Mouse (Mus musculus): ENCODE measurements at regions not wholly inside any gene's neighbourhood (a gene's known extent, or its start where the extent isn't known, plus 50 kb on each side); places are given as distances from the start of the nearest gene placed in this dataset.
A peak's percentile ranks its signal among the peaks of the same experiment; 100 is the strongest.

GRCm38 (mm10) chr3:148487949-148488348 lies 502.4 kb downstream of the Adgrl2 start:
- DNase-seq (ENCODE audit: extremely low spot score in 1 of 2, low spot score in 2 of 2), result no peak
- intact Hi-C loops (cut with DNase I), result no loop called here

GRCm38 (mm10) chr3:148475862-148476261 lies 514.5 kb downstream of the Adgrl2 start:
- intact Hi-C loops (cut with DNase I), result no loop called here
- no peak for DNase-seq (ENCODE audit: extremely low spot score in 1 of 2, low spot score in 2 of 2)

GRCm38 (mm10) chr3:148472943-148473444 lies 517.4 kb downstream of the Adgrl2 start:
- no peak for DNase-seq (ENCODE audit: extremely low spot score in 1 of 2, low spot score in 2 of 2)
- intact Hi-C loops (cut with DNase I), result no loop called here

GRCm38 (mm10) chr3:148465456-148465855 lies 524.9 kb downstream of the Adgrl2 start:
- intact Hi-C loops (cut with DNase I), result no loop called here
- no peak for DNase-seq (ENCODE audit: extremely low spot score in 1 of 2, low spot score in 2 of 2)

- DNase-seq (ENCODE audit: extremely low spot score in 1 of 2, low spot score in 2 of 2), result peak; percentile 16 to 27
- intact Hi-C loops (cut with DNase I), result no loop called here
Observed at GRCm38 (mm10) chr3:148462791-148463190, 527.6 kb downstream of the Adgrl2 start.

GRCm38 (mm10) chr3:148448888-148449287 lies 541.5 kb downstream of the Adgrl2 start:
- DNase-seq (ENCODE audit: extremely low spot score in 1 of 2, low spot score in 2 of 2), result no peak
- intact Hi-C loops (cut with DNase I), result no loop called here

GRCm38 (mm10) chr3:148448465-148448864 lies 541.9 kb downstream of the Adgrl2 start:
- no peak for DNase-seq (ENCODE audit: extremely low spot score in 1 of 2, low spot score in 2 of 2)
- intact Hi-C loops (cut with DNase I), result no loop called here

GRCm38 (mm10) chr3:148446845-148447244 lies 543.5 kb downstream of the Adgrl2 start:
- DNase-seq (ENCODE audit: extremely low spot score in 1 of 2, low spot score in 2 of 2), result no peak
- intact Hi-C loops (cut with DNase I), result no loop called here

GRCm38 (mm10) chr3:148443012-148443411 lies 547.3 kb downstream of the Adgrl2 start:
- DNase-seq (ENCODE audit: extremely low spot score in 1 of 2, low spot score in 2 of 2), result no peak
- intact Hi-C loops (cut with DNase I), result no loop called here

- intact Hi-C loops (cut with DNase I), result no loop called here
- no peak for DNase-seq (ENCODE audit: extremely low spot score in 1 of 2, low spot score in 2 of 2)
Observed at GRCm38 (mm10) chr3:148434033-148434432, 556.3 kb downstream of the Adgrl2 start.

GRCm38 (mm10) chr3:148429012-148429865 lies 561.1 kb downstream of the Adgrl2 start:
- DNase-seq (ENCODE audit: extremely low spot score in 1 of 2, low spot score in 2 of 2), result no peak
- intact Hi-C loops (cut with DNase I), result no loop called here

GRCm38 (mm10) chr3:148424089-148424488 lies 566.3 kb downstream of the Adgrl2 start:
- intact Hi-C loops (cut with DNase I), result no loop called here
- DNase-seq (ENCODE audit: extremely low spot score in 1 of 2, low spot score in 2 of 2), result no peak

- DNase-seq (ENCODE audit: extremely low spot score in 1 of 2, low spot score in 2 of 2), result no peak
- intact Hi-C loops (cut with DNase I), result no loop called here
Observed at GRCm38 (mm10) chr3:148423383-148423782, 567.0 kb downstream of the Adgrl2 start.

- intact Hi-C loops (cut with DNase I), result no loop called here
- DNase-seq (ENCODE audit: extremely low spot score in 1 of 2, low spot score in 2 of 2), result no peak
Observed at GRCm38 (mm10) chr3:148422720-148423119, 567.6 kb downstream of the Adgrl2 start.

GRCm38 (mm10) chr3:148422205-148422604 lies 568.1 kb downstream of the Adgrl2 start:
- intact Hi-C loops (cut with DNase I), result no loop called here
- DNase-seq (ENCODE audit: extremely low spot score in 1 of 2, low spot score in 2 of 2), result no peak

- intact Hi-C loops (cut with DNase I), result no loop called here
Observed at GRCm38 (mm10) chr3:148420303-148420702, 570.1 kb downstream of the Adgrl2 start.

GRCm38 (mm10) chr3:148419462-148420074 lies 570.8 kb downstream of the Adgrl2 start:
- intact Hi-C loops (cut with DNase I), result no loop called here
- DNase-seq (ENCODE audit: extremely low spot score in 1 of 2, low spot score in 2 of 2), result no peak

More at GRCm38 (mm10) chr3:148420303-148420702, 570.1 kb downstream of the Adgrl2 start:
- DNase-seq (ENCODE audit: extremely low spot score in 1 of 2, low spot score in 2 of 2), result no peak

GRCm38 (mm10) chr3:148418067-148418466 lies 572.3 kb downstream of the Adgrl2 start:
- no peak for DNase-seq (ENCODE audit: extremely low spot score in 1 of 2, low spot score in 2 of 2)
- intact Hi-C loops (cut with DNase I), result no loop called here

GRCm38 (mm10) chr3:148415443-148415842 lies 574.9 kb downstream of the Adgrl2 start:
- no peak for DNase-seq (ENCODE audit: extremely low spot score in 1 of 2, low spot score in 2 of 2)
- intact Hi-C loops (cut with DNase I), result no loop called here

GRCm38 (mm10) chr3:148413027-148413426 lies 577.3 kb downstream of the Adgrl2 start:
- no peak for DNase-seq (ENCODE audit: extremely low spot score in 1 of 2, low spot score in 2 of 2)
- intact Hi-C loops (cut with DNase I), result no loop called here

Data from left cerebral cortex, postnatal 10 days (tissue).